Mouse (Mus musculus): ENCODE data around the gene AL607142.1. TPM values are rescaled to one million over a fixed set of nuclear protein-coding genes. Genes with fewer than 3 reads are reported as not detected.

The AL607142.1 gene
- total and polyA plus RNA-seq, 3 experiments = not detected

DNA sequence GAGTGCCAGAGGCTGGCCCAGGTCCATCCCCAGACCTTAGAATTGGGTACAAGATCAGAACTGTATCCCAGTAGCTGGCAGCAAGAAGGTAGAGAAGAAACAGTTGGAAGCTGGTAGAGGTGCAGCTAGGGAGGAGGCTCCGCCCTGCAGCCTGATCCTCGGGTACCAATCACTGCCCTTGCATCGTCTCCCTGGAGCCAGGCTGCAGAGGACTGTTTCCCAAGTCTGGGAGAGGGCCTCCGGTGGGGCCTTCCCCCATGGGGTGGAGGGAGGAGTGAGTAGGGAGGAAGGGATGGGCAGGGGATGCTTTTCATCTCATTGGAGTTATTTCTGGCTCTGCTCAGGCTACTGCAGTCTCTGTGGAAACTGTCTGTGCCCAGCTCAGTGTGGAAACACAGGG is 17.7 kb upstream of the AL607142.1 start:
- Histone ChIP-seq H3K9ac (ENCODE audit: control insufficient read depth, low read depth, low read length, poor library complexity, severe bottlenecking) (no peak overlapping the region), H3K36me3 (ENCODE audit: control insufficient read depth in 1 of 2, insufficient read depth in 2 of 2, low read length in 2 of 2) (no peaks in the 10 kb centered on the region), H3K4me1 (ENCODE audit: control insufficient read depth in 1 of 2, insufficient read depth in 2 of 2, low read length in 2 of 2) (no peaks in the 10 kb centered on the region), H3K9me3 (replicated peaks; ENCODE audit: insufficient read depth, low read length) (no peaks in the 10 kb centered on the region), H3K79me2 (ENCODE audit: control insufficient read depth, insufficient read depth, low read length, poor library complexity) (no peaks in the 10 kb centered on the region), H3K27ac (ENCODE audit: control insufficient read depth, low read depth, low read length) (no peak overlapping the region), H3K27me3 (ENCODE audit: control insufficient read depth in 1 of 2, insufficient read depth in 2 of 2, low read length in 2 of 2) (no peaks in the 10 kb centered on the region; a peak in 1 of 4 replicates), H3K4me3 (ENCODE audit: control insufficient read depth in 1 of 2, insufficient read depth in 1 of 2, low read depth in 2 of 2, low read length in 2 of 2) (no peak overlapping the region)
- no peak for DNase-seq (ENCODE audit: low read depth, low spot score)
- TF ChIP-seq MEF2A (IDR thresholded peaks at IDR 0.05; ENCODE audit: extremely low read depth, insufficient replicate concordance, low read depth, low read length, poor library complexity, severe bottlenecking) (no peak), POLR2AphosphoS5 (IDR thresholded peaks at IDR 0.05; ENCODE audit: borderline replicate concordance, low read depth, low read length) (no peak), MAX (IDR thresholded peaks at IDR 0.05; ENCODE audit: low read length) (no peak), MAZ (IDR thresholded peaks at IDR 0.05; ENCODE audit: low read depth, low read length) (no peak), NELFE (IDR thresholded peaks at IDR 0.05; ENCODE audit: low read depth, low read length) (no peak), BHLHE40 (IDR thresholded peaks at IDR 0.05; ENCODE audit: borderline replicate concordance, low read depth, low read length) (no peak), ZC3H11A (IDR thresholded peaks at IDR 0.05; ENCODE audit: low read depth, low read length) (no peak), NRF1 (IDR thresholded peaks at IDR 0.05; ENCODE audit: insufficient read depth, low read depth, low read length, poor library complexity, severe bottlenecking) (no peak), E2F4 (IDR thresholded peaks at IDR 0.05; ENCODE audit: borderline replicate concordance, low read depth, low read length) (no peak), POLR2AphosphoS2 (IDR thresholded peaks at IDR 0.05; ENCODE audit: low read length) (no peak), TBP (IDR thresholded peaks at IDR 0.05; ENCODE audit: low read depth, low read length) (no peak)

DNA sequence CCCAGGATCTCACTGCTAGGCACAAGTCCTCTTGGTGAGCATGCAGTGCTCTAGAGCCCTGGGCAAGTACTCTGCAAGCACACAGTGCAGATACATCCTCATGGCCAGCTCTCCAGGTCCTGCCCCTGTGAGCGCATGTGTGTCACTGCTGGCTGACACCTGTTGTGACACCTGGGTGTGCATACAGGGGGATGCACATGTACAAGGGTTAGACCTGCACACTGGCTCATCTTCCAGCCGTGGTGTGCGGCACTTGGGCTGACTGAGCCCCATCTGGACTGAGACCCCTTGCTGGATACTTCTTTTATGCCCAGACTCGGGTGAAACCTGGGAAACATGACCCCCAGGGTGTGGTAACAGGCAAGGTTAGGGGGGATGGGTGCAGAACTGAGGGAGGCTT is 16.5 kb upstream of the AL607142.1 start:
- no peak overlapping the region for H3K27ac ChIP-seq (ENCODE audit: control insufficient read depth, low read depth, low read length)

DNA sequence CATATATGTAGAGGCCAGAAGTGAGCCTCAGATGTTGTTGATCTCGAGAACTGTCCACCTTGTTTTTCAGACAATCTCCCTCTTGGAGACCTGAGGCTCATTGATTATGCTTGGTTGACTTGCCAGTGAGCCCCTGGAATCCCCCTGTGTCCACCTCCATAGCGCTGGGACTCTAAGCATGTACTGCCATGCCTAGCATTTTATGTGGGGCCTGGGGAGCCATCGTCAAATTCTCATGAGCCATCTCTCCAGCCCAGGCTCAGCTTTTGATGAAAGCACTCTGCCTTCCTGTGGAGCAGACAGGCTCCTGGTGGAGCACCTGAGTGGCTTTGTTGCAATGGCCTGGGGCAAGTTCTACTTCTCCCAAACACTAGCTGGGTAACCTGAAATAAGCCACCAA is 14.9 kb upstream of the AL607142.1 start:
- no peak for DNase-seq (ENCODE audit: low read depth, low spot score)
- Histone ChIP-seq H3K36me3 (ENCODE audit: control insufficient read depth in 1 of 2, insufficient read depth in 2 of 2, low read length in 2 of 2) (no peaks in the 10 kb centered on the region), H3K9me3 (replicated peaks; ENCODE audit: insufficient read depth, low read length) (no peaks in the 10 kb centered on the region), H3K9ac (ENCODE audit: control insufficient read depth, low read depth, low read length, poor library complexity, severe bottlenecking) (no peak overlapping the region), H3K4me1 (ENCODE audit: control insufficient read depth in 1 of 2, insufficient read depth in 2 of 2, low read length in 2 of 2) (no peaks in the 10 kb centered on the region), H3K27ac (ENCODE audit: control insufficient read depth, low read depth, low read length) (no peak overlapping the region), H3K27me3 (ENCODE audit: control insufficient read depth in 1 of 2, insufficient read depth in 2 of 2, low read length in 2 of 2) (no peaks in the 10 kb centered on the region; a peak in 1 of 4 replicates), H3K79me2 (ENCODE audit: control insufficient read depth, insufficient read depth, low read length, poor library complexity) (no peaks in the 10 kb centered on the region), H3K4me3 (ENCODE audit: control insufficient read depth in 1 of 2, insufficient read depth in 1 of 2, low read depth in 2 of 2, low read length in 2 of 2) (no peak overlapping the region)
- no peak for TF ChIP-seq MYC (IDR thresholded peaks at IDR 0.05; ENCODE audit: low read depth, low read length)
- no peak for TF ChIP-seq ZNF384 (IDR thresholded peaks at IDR 0.05; ENCODE audit: low read depth, low read length)
- TF ChIP-seq MYB (IDR thresholded peaks at IDR 0.05; ENCODE audit: low read depth, low read length) = no peak
- no peak for TF ChIP-seq ETS1 (IDR thresholded peaks at IDR 0.05; ENCODE audit: low read depth, low read length)
- no peak for TF ChIP-seq POLR2A (IDR thresholded peaks at IDR 0.05; ENCODE audit: control insufficient read depth in 1 of 2, insufficient read depth in 1 of 2, low read depth in 1 of 2, low read length in 2 of 2, poor library complexity in 1 of 2)
- no peak for TF ChIP-seq NRF1 (IDR thresholded peaks at IDR 0.05; ENCODE audit: insufficient read depth, low read depth, low read length, poor library complexity, severe bottlenecking)
- TF ChIP-seq UBTF (IDR thresholded peaks at IDR 0.05; ENCODE audit: borderline replicate concordance, insufficient read depth, low read depth, low read length) = no peak
- TF ChIP-seq TAL1 (IDR thresholded peaks at IDR 0.05; ENCODE audit: low read length) = no peak
- TF ChIP-seq SMC3 (IDR thresholded peaks at IDR 0.05; ENCODE audit: low read depth, low read length) = no peak
- no peak for TF ChIP-seq ZC3H11A (IDR thresholded peaks at IDR 0.05; ENCODE audit: low read depth, low read length)
- no peak for TF ChIP-seq MXI1 (IDR thresholded peaks at IDR 0.05; ENCODE audit: low read depth, low read length)
- no peak for TF ChIP-seq MAZ (IDR thresholded peaks at IDR 0.05; ENCODE audit: low read depth, low read length)
- TF ChIP-seq ELF1 (IDR thresholded peaks at IDR 0.05; ENCODE audit: low read depth, low read length) = no peak
- TF ChIP-seq GABPA (IDR thresholded peaks at IDR 0.05; ENCODE audit: low read depth, low read length) = no peak

More for the DNA sequence above, 16.5 kb upstream of the AL607142.1 start:
- no peak for TF ChIP-seq ZKSCAN1 (IDR thresholded peaks at IDR 0.05; ENCODE audit: low read depth, low read length)
- TF ChIP-seq TCF12 (IDR thresholded peaks at IDR 0.05; ENCODE audit: low read depth, low read length) = no peak
- no peak for TF ChIP-seq SIN3A (IDR thresholded peaks at IDR 0.05; ENCODE audit: low read length)
- TF ChIP-seq MAFK (IDR thresholded peaks at IDR 0.05; ENCODE audit: borderline replicate concordance, low read depth, low read length) = no peak
- H3K27me3 ChIP-seq (ENCODE audit: control insufficient read depth in 1 of 2, insufficient read depth in 2 of 2, low read length in 2 of 2) = no peaks in the 10 kb centered on the region; a peak in 1 of 4 replicates
- H3K9me3 ChIP-seq (replicated peaks; ENCODE audit: insufficient read depth, low read length) = no peaks in the 10 kb centered on the region
- H3K9ac ChIP-seq (ENCODE audit: control insufficient read depth, low read depth, low read length, poor library complexity, severe bottlenecking) = no peak overlapping the region
- no peaks in the 10 kb centered on the region for H3K36me3 ChIP-seq (ENCODE audit: control insufficient read depth in 1 of 2, insufficient read depth in 2 of 2, low read length in 2 of 2)
- no peak for DNase-seq (ENCODE audit: low read depth, low spot score)
- no peak overlapping the region for H3K4me3 ChIP-seq (ENCODE audit: control insufficient read depth in 1 of 2, insufficient read depth in 1 of 2, low read depth in 2 of 2, low read length in 2 of 2)
- no peaks in the 10 kb centered on the region for H3K4me1 ChIP-seq (ENCODE audit: control insufficient read depth in 1 of 2, insufficient read depth in 2 of 2, low read length in 2 of 2)
- H3K79me2 ChIP-seq (ENCODE audit: control insufficient read depth, insufficient read depth, low read length, poor library complexity) = no peaks in the 10 kb centered on the region

Measured in MEL (cell line).